Mouse (Mus musculus) lung, embryonic 14.5 days (tissue): ENCODE data around the gene Dntt. TPM values are rescaled to one million over a fixed set of nuclear protein-coding genes. Genes with fewer than 3 reads are reported as not detected.
A peak's percentile ranks its signal among the peaks of the same experiment; 100 is the strongest.

Experiments used
- ATAC-seq: fragments of 200-750 bp; cut with Nextera tagmentation; 2 replicates; pipeline ENCODE4 v1.8.0; 2017; ENCODE audit warnings: mild to moderate bottlenecking, moderate TSS enrichment, moderate library complexity; ENCODE audit not compliant: insufficient read depth
- DNase-seq: peaks from one replicate; pipeline ENCODE4 v3.0.0-alpha.2; 2015
- H3K27ac ChIP-seq: fragments of 300-500 bp; sonication (generic); 2 replicates; pipeline ENCODE4 v1.5.1; 2014; ENCODE audit warnings: low read depth, mild to moderate bottlenecking, moderate library complexity
- H3K27me3 ChIP-seq: fragments of 300-500 bp; sonication (generic); 2 replicates; pipeline ENCODE4 v1.6.1; 2014; ENCODE audit warnings: low read length, control low read depth; ENCODE audit not compliant: insufficient read depth
- H3K36me3 ChIP-seq: fragments of 300-500 bp; sonication (generic); 2 replicates; pipeline ENCODE4 v1.6.1; 2014; ENCODE audit warnings: control low read depth; ENCODE audit not compliant: insufficient read depth
- H3K4me1 ChIP-seq: fragments of 300-500 bp; sonication (generic); 2 replicates; pipeline ENCODE4 v1.6.1; 2014; ENCODE audit warnings: antibody characterized with exemption, control low read depth; ENCODE audit not compliant: insufficient read depth
- H3K4me2 ChIP-seq: fragments of 300-500 bp; sonication (generic); 2 replicates; pipeline ENCODE4 v1.6.1; 2014; ENCODE audit warnings: mild to moderate bottlenecking
- H3K4me3 ChIP-seq: fragments of 300-500 bp; sonication (generic); 2 replicates; pipeline ENCODE4 v1.5.1; 2014; ENCODE audit warnings: low read depth, low read length
- H3K9ac ChIP-seq: fragments of 300-500 bp; sonication (generic); 2 replicates; pipeline ENCODE4 v1.6.1; 2014
- H3K9me3 ChIP-seq: fragments of 300-500 bp; sonication (generic); 2 replicates; pipeline ENCODE4 v1.6.1; 2016; ENCODE audit warnings: low read depth, low read length, control low read depth
- CTCF ChIP-seq: IDR thresholded peaks from 2 replicates; pipeline ENCODE4 v1.5.1; 2016; ENCODE audit warnings: antibody characterized with exemption, low read depth
- WGBS: fragments of 180-500 bp; shearing (Covaris S2); extraction: QIAGEN DNeasy Blood & Tissue Kit; methylation state at CpG from one replicate; pipeline ENCODE4 v1.1.7; 2014; 5-methylcytosine and 5-hydroxymethylcytosine counted together
- polyA plus RNA-seq: library from polyadenylated mRNA; unstranded; fragments of >200 nt; fragmentation: Nextera tagmentation; extraction: Ambion mirVana; gene quantifications from 2 replicates; pipeline ENCODE4 v1.2.1, GENCODE M21; 2014

Gene Dntt
- polyA plus RNA-seq, 1 experiment from 2014 or later = 0.18 TPM

DNA sequence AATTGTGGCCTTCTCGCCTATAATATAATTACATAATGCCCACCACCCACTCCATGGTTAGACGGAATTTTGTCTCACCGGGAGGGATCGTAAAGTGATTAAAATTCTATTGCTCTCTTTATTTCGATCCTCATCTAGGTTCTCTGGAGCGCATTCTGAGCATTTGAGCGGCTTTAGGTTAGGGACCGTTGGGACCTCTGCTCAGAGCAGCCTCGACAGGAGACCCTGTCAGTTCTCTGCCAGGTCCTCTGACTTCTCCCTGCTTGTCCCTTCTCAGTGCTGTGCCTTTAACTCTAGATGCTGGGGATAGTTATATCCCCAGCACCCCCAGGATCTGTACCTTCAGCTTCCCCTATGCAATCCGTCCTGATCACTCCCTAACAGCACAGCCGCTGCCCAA is 37.0 kb upstream of the Dntt start:
- 83% methylated on average over 11 of the region's 11 CpGs for WGBS
- Histone ChIP-seq H3K4me3 (no peak overlapping the region), H3K4me1 (no peaks in the 10 kb centered on the region), H3K4me2 (no peak overlapping the region), H3K27me3 (no peaks in the 10 kb centered on the region), H3K27ac (no peak overlapping the region), H3K36me3 (no peaks in the 10 kb centered on the region), H3K9me3 (no peaks in the 10 kb centered on the region), H3K9ac (no peak overlapping the region)
- no peak for DNase-seq
- no peak for TF ChIP-seq CTCF
- no peak for ATAC-seq

DNA sequence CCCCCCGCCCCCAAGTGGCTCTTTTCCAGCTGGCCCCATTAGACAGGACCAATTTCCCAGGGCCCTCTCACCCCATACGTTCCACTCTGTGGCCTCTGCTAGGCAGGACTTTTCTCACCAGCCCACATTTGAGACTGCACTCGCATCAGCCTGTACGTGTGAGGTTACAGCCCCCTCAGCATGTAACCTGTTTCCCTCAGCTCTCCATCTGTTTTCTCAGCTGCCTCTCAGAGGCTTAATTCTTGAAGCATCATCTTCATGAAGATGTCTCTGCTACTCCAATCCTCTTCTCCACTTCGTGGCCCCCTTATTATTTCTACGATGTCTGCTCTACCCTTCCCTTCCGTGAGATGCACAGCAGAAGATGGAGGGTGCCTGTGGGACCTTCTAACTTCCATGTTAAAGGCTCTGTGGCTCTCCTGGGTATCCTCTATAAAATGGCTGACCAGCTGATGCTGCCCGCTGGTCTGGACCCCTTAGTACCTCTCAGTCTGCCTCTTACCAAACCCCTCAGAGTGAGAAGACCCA is 36.5 kb upstream of the Dntt start:
- no peak for TF ChIP-seq CTCF
- no peaks in the 10 kb centered on the region for H3K4me1 ChIP-seq
- ATAC-seq (no peak), DNase-seq (no peak)
- no peaks in the 10 kb centered on the region for H3K36me3 ChIP-seq
- H3K27ac ChIP-seq = no peak overlapping the region
- no peak overlapping the region for H3K4me3 ChIP-seq
- WGBS = 61% methylated on average over 8 of the region's 8 CpGs
- H3K9ac ChIP-seq = no peak overlapping the region
- no peaks in the 10 kb centered on the region for H3K27me3 ChIP-seq
- H3K9me3 ChIP-seq = no peaks in the 10 kb centered on the region
- no peak overlapping the region for H3K4me2 ChIP-seq

DNA sequence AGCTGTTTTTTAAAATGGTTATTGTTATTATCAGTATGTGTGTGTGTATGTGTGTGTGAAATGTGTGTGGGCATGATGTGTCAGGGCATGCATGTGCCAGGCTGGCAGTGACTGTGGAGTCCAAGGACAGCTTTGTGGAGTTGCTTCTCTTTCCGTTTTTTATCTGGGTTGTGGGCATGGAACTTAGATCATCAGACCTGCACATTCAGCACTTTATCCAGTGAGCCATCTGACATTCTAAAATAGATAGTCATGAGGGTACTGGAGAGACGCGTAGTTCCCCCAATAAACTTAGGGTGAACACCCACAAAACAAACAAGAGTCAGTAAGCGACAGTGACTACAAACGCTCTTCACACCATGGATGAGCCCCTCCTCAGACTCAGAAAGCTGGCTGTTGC is 35.7 kb upstream of the Dntt start:
- Histone ChIP-seq H3K27me3 (no peaks in the 10 kb centered on the region), H3K36me3 (no peaks in the 10 kb centered on the region), H3K4me1 (no peaks in the 10 kb centered on the region), H3K4me3 (no peak overlapping the region), H3K9ac (no peak overlapping the region), H3K4me2 (no peak overlapping the region), H3K9me3 (no peaks in the 10 kb centered on the region), H3K27ac (no peak overlapping the region)
- 82% methylated on average over 5 of the region's 5 CpGs for WGBS
- TF ChIP-seq CTCF = no peak
- DNase-seq = no peak
- ATAC-seq = no peak

DNA sequence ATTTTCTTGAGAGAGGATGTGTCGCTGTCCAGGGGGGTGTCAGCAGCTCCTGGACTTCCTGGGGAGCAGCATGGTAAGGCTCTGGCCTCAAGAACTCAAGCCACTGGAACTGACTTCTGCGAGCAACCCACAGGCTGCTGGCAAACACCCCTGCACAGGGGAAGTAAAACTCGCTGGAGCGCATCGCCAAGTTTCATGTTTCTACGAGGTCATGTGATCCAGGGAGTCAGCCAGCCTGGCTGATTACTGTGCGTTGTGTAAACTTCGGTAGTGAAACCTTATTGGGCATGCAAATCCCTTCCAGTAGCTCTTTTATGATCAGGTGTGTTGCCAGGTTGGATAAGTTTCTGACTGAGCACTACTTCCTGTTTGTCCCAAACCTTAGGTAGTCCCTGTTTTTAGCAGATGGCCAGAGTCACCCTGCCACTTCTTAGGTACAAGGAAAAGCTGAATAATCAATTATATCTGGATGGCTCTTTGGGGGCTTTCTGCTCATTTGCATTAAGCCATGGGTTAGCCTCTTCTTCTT is 35.0 kb upstream of the Dntt start, which contains the start of gene Blnk:
Gene Blnk, minus strand, starts transcription at position 479 of the 529 bp plus-strand sequence.
- TF ChIP-seq CTCF = no peak
- WGBS = 32% methylated on average over 8 of the region's 8 CpGs
- no peak within 1 kb of the TSS for H3K9ac ChIP-seq
- H3K36me3 ChIP-seq = no peaks in the 10 kb centered on the region
- H3K27me3 ChIP-seq = no peaks in the 10 kb centered on the region
- H3K9me3 ChIP-seq = no peaks in the 10 kb centered on the region
- H3K4me2 ChIP-seq = peak within 1 kb of the TSS; percentile 11; the same call in 1 of the 2 replicates
- H3K4me3 ChIP-seq = no peak within 1 kb of the TSS
- ATAC-seq = peak; percentile 56; the same call in 1 of the 2 replicates
- peak; percentile 70 for DNase-seq
- 0 out of 2 replicates have a peak within 1 kb of the TSS, but pooled peaks have one; percentile 6 for H3K27ac ChIP-seq
- H3K4me1 ChIP-seq = no peaks in the 10 kb centered on the region

DNA sequence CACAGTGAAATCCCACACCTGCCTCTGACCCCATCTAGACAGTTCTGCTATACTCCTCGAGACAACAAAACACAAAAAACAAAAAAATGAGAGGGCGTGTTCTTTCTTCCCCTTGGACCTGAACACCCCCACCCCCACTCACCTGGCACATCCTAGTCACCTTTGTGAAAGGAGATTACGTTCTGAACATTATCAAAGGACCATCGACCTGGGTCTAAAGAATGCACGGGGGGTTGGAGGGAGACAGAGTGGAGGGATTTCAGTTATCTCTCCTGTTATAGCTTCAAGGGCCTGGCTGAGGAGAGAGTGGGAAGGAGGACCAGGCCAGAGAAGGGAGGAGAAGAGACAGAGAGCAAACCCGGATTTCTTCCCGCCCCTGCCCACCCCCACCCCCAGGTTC is 34.2 kb upstream of the Dntt start:
- Histone ChIP-seq H3K27me3 (no peaks in the 10 kb centered on the region), H3K4me3 (no peak overlapping the region), H3K4me2 (no peak overlapping the region), H3K4me1 (no peaks in the 10 kb centered on the region), H3K9me3 (no peaks in the 10 kb centered on the region), H3K27ac (no peak overlapping the region), H3K36me3 (no peaks in the 10 kb centered on the region), H3K9ac (no peak overlapping the region)
- no peak for TF ChIP-seq CTCF
- DNase-seq = no peak
- WGBS = 45% methylated on average over 7 of the region's 7 CpGs
- no peak for ATAC-seq

DNA sequence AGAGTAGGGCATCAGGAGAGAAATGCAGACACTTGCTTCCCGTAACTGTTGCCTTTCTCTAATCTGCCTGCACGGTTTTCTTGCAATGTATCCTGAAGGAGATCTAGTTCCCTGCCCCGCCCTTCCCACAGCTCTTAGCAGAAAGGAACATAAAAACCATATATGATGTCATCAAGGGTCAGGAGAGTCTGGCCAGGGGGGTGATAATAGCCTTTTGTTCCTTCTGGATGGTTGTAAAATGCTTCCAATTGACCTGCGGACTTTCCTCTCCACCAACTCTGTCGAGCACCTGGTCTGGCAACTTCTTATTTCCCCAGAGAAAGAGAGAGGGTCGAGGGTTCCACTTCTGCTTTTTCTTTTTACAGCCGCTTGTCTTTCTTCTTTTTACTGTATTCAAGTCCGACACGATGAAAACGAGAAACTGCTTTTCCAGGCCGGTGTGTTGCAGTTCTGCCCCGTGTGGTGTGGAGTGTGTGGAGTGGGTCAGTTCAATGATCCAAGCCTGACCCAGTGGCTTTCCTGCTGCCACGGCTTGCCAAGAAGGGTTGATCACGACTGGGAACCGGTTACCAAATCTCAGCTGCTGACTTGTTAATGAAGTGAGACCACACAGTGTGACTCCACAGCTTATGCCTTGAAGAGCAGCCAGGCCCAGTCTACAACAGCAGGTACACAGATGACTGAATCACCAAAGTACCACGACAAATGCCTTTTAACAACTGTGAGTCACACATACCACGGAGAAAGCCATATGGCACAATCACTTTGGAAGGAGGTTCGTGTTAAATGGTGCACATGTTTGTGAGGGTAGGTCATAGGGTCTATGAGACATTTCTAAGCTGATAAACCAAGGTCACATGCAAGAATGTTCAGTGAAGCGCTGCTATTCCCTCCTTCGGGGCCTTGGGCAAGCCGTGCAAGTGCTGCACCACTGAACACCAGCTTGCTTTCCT is 33.4 kb upstream of the Dntt start:
- ATAC-seq = no peak
- Histone ChIP-seq H3K4me1 (no peaks in the 10 kb centered on the region), H3K4me2 (no peak overlapping the region), H3K9me3 (no peaks in the 10 kb centered on the region), H3K27me3 (no peaks in the 10 kb centered on the region), H3K27ac (0 out of 2 replicates have a peak overlapping the region, but pooled peaks have one; percentile 6), H3K36me3 (no peaks in the 10 kb centered on the region), H3K4me3 (no peak overlapping the region), H3K9ac (no peak overlapping the region)
- TF ChIP-seq CTCF = no peak
- 40% methylated on average over 21 of the region's 21 CpGs for WGBS
- DNase-seq = no peak

DNA sequence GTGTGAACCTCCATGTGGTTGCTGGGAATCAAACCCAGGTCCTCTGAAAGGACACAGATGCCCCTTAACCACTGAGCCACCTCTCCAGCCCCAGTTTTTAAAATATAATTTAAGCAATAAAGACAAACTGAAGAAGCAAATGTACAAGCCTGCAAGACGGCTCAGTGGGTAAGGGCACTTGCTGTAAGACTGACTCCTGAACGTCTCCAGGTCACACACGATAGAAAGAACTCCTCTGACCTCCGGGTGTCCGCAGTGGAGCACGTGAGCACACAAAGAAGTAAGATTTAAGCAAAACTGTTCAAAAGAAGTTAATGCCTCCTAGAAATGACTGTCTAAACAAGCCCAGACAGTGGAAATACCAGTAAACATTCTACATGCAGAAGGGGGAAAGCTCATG is 32.4 kb upstream of the Dntt start:
- TF ChIP-seq CTCF = no peak
- Histone ChIP-seq H3K27ac (no peak overlapping the region), H3K9ac (no peak overlapping the region), H3K36me3 (no peaks in the 10 kb centered on the region), H3K27me3 (no peaks in the 10 kb centered on the region), H3K4me2 (no peak overlapping the region), H3K4me3 (no peak overlapping the region), H3K9me3 (no peaks in the 10 kb centered on the region), H3K4me1 (no peaks in the 10 kb centered on the region)
- DNase-seq (no peak), ATAC-seq (no peak)
- WGBS = 81% methylated on average over 6 of the region's 6 CpGs
